Mouse (Mus musculus) liver, embryonic 14.5 days (tissue): ENCODE results near the gene Slc25a45. TPM values are rescaled to one million over a fixed set of nuclear protein-coding genes. Genes with fewer than 3 reads are reported as not detected.

Source experiments
- ATAC-seq: fragments of 200-750 bp; cut with Nextera tagmentation; 2 replicates; pipeline ENCODE4 v1.8.0; 2017; ENCODE audit warnings: moderate number of reproducible peaks, mild to moderate bottlenecking, moderate library complexity; ENCODE audit not compliant: insufficient read depth
- DNase-seq, 3 experiments: peaks; one replicate each; pipeline ENCODE4 v3.0.0-alpha.2; 2012 to 2013; ENCODE audit warnings: low read depth in 3 of 3, low spot score in 3 of 3
- H3K27ac ChIP-seq: fragments of 300-500 bp; sonication (generic); 2 replicates; pipeline ENCODE4 v1.5.1; 2014; ENCODE audit warnings: moderate library complexity, mild to moderate bottlenecking, control low read depth, inconsistent platforms
- H3K27me3 ChIP-seq: fragments of 300-500 bp; sonication (generic); 2 replicates; pipeline ENCODE4 v1.6.1; 2014; ENCODE audit warnings: mild to moderate bottlenecking, low read length, moderate library complexity; ENCODE audit not compliant: control insufficient read depth, insufficient read depth
- H3K36me3 ChIP-seq: fragments of 300-500 bp; sonication (generic); replicated peaks from 2 replicates; pipeline ENCODE4 v1.6.1; 2014; ENCODE audit warnings: low read depth; ENCODE audit not compliant: control insufficient read depth, insufficient read depth
- H3K4me1 ChIP-seq, 2 experiments: fragments of 200-500 bp in 1 of 2; fragments of 300-500 bp in 1 of 2; sonication (generic) in 1 of 2; replicated peaks; 2 replicates each; pipeline ENCODE4 v1.6.1; 2012 to 2014; ENCODE audit warnings: antibody characterized with exemption in 1 of 2, inconsistent platforms in 1 of 2, low read length in 1 of 2; ENCODE audit not compliant: control insufficient read depth in 2 of 2, insufficient read depth in 2 of 2
- H3K4me2 ChIP-seq: fragments of 300-500 bp; sonication (generic); 2 replicates; pipeline ENCODE4 v1.6.1; 2014; ENCODE audit warnings: low read depth, mild to moderate bottlenecking, control low read depth, moderate library complexity
- H3K4me3 ChIP-seq, 2 experiments: fragments of 200-500 bp in 1 of 2; fragments of 300-500 bp in 1 of 2; sonication (generic) in 1 of 2; 2 replicates each; pipeline ENCODE4 v1.5.1; 2012 to 2014; ENCODE audit warnings: low read depth in 2 of 2, low read length in 2 of 2, mild to moderate bottlenecking in 2 of 2, control low read depth in 1 of 2, inconsistent platforms in 1 of 2, moderate library complexity in 1 of 2; ENCODE audit not compliant: insufficient read depth in 1 of 2
- H3K9ac ChIP-seq: fragments of 300-500 bp; sonication (generic); replicated peaks from 2 replicates; pipeline ENCODE4 v1.6.1; 2014; ENCODE audit warnings: mild to moderate bottlenecking, control low read depth, moderate library complexity
- H3K9me3 ChIP-seq: fragments of 300-500 bp; sonication (generic); 2 replicates; pipeline ENCODE4 v1.6.1; 2016; ENCODE audit warnings: low read length, mixed read lengths; ENCODE audit not compliant: control insufficient read depth
- CTCF ChIP-seq: IDR thresholded peaks from 2 replicates; pipeline ENCODE4 v1.5.1; 2016; ENCODE audit warnings: antibody characterized with exemption, low read depth, control low read depth
- EP300 ChIP-seq: IDR thresholded peaks from 2 replicates; pipeline ENCODE4 v1.6.1; 2016; ENCODE audit warnings: antibody characterized with exemption, low read depth
- WGBS: fragments of 180-500 bp; shearing (Covaris S2); extraction: QIAGEN DNeasy Blood & Tissue Kit; methylation state at CpG from one replicate; pipeline ENCODE4 v1.1.7; 2014; ENCODE audit not compliant: insufficient replicate concordance; 5-methylcytosine and 5-hydroxymethylcytosine counted together
- polyA plus RNA-seq, 2 experiments: library from polyadenylated mRNA; depleted of rRNA in 1 of 2; stranded (reverse) in 1 of 2; unstranded in 1 of 2; fragments of >200 nt; fragmentation: Nextera tagmentation in 1 of 2; extraction: Ambion mirVana in 1 of 2; gene quantifications; 2 replicates each; pipeline versions ENCODE4 v1.2.1 to v1.2.3; 2012 to 2014

Gene Slc25a45
- polyA plus RNA-seq, 2 experiments, result 3.2 to 5.3 TPM

- Histone ChIP-seq H3K9ac (no peak overlapping the region), H3K4me1 (no peaks in the 10 kb centered on the region), H3K4me2 (no peak overlapping the region), H3K27me3 (no peaks in the 10 kb centered on the region), H3K9me3 (no peaks in the 10 kb centered on the region), H3K27ac (no peak overlapping the region), H3K4me3 (no peak overlapping the region), H3K36me3 (peaks cover 14% of the 10 kb centered on the region)
- TF ChIP-seq CTCF (no peak), EP300 (no peak)
- no peak for DNase-seq
- ATAC-seq, result no peak
- 87% methylated on average over 20 of the region's 20 CpGs for WGBS
Observed at GRCm38 (mm10) chr19:5864710-5865398, 12.8 kb upstream of the Slc25a45 start.

- Histone ChIP-seq H3K9me3 (no peaks in the 10 kb centered on the region), H3K4me1 (peaks cover under 1 to 5% of the 10 kb centered on the region in 2 experiments; a peak in 1 of 4 replicates), H3K36me3 (no peaks in the 10 kb centered on the region; the same call in 1 of the 2 replicates), H3K27ac (no peak overlapping the region), H3K4me3 (no peak overlapping the region), H3K4me2 (no peak overlapping the region), H3K27me3 (no peaks in the 10 kb centered on the region), H3K9ac (no peak overlapping the region)
- no peak for TF ChIP-seq CTCF
- no peak for TF ChIP-seq EP300
- ATAC-seq (no peak), DNase-seq (no peak)
- WGBS, result 71% methylated on average over 6 of the region's 6 CpGs
Observed at GRCm38 (mm10) chr19:5868096-5868495, 9.5 kb upstream of the Slc25a45 start.

GRCm38 (mm10) chr19:5871273-5871672 is 6.3 kb upstream of the Slc25a45 start:
- Histone ChIP-seq H3K27ac (no peak overlapping the region), H3K4me3 (no peak overlapping the region), H3K9me3 (no peaks in the 10 kb centered on the region), H3K27me3 (no peaks in the 10 kb centered on the region), H3K4me2 (0 out of 2 replicates have a peak overlapping the region, but pooled peaks have one; percentile 14), H3K36me3 (no peaks in the 10 kb centered on the region; the same call in 1 of the 2 replicates), H3K9ac (no peak overlapping the region), H3K4me1 (peaks cover 10 to 24% of the 10 kb centered on the region in 2 experiments)
- DNase-seq (no peak), ATAC-seq (0 out of 2 replicates have a peak, but pooled peaks have one; percentile 9)
- 28% methylated on average over 7 of the region's 7 CpGs for WGBS
- TF ChIP-seq EP300, result no peak
- TF ChIP-seq CTCF, result no peak

GRCm38 (mm10) chr19:5871683-5872082 is 5.9 kb upstream of the Slc25a45 start:
- no peak overlapping the region for H3K4me3 ChIP-seq
- no peak for DNase-seq
- no peak overlapping the region for H3K4me2 ChIP-seq
- H3K27ac ChIP-seq, result no peak overlapping the region
- no peaks in the 10 kb centered on the region for H3K9me3 ChIP-seq
- no peaks in the 10 kb centered on the region; the same call in 1 of the 2 replicates for H3K36me3 ChIP-seq
- 31% methylated on average over 6 of the region's 6 CpGs for WGBS
- H3K27me3 ChIP-seq, result no peaks in the 10 kb centered on the region
- no peak for TF ChIP-seq CTCF
- TF ChIP-seq EP300, result no peak
- no peak for ATAC-seq
- no peak overlapping the region for H3K9ac ChIP-seq
- H3K4me1 ChIP-seq, result peaks cover 10 to 24% of the 10 kb centered on the region in 2 experiments

GRCm38 (mm10) chr19:5872528-5872927 is 5.1 kb upstream of the Slc25a45 start:
- 35% methylated on average over 4 of the region's 4 CpGs for WGBS
- H3K27me3 ChIP-seq, result no peaks in the 10 kb centered on the region
- no peak overlapping the region; the same call in 1 of the 2 replicates for H3K4me2 ChIP-seq
- no peak overlapping the region for H3K4me3 ChIP-seq
- peaks cover 10 to 25% of the 10 kb centered on the region in 2 experiments for H3K4me1 ChIP-seq
- ATAC-seq (no peak), DNase-seq (no peak)
- no peaks in the 10 kb centered on the region; the same call in 1 of the 2 replicates for H3K36me3 ChIP-seq
- no peak overlapping the region for H3K27ac ChIP-seq
- TF ChIP-seq CTCF, result no peak
- TF ChIP-seq EP300, result no peak
- H3K9ac ChIP-seq, result no peak overlapping the region
- H3K9me3 ChIP-seq, result no peaks in the 10 kb centered on the region
